Mouse (Mus musculus) embryonic fibroblast, embryonic 13.5 days (primary cell): ENCODE measurements around the gene Cops3. TPM values are rescaled to one million over a fixed set of nuclear protein-coding genes. Genes with fewer than 3 reads are reported as not detected.
A peak's percentile ranks its signal among the peaks of the same experiment; 100 is the strongest.

Source experiments
- H3K27ac ChIP-seq: 2 replicates; pipeline ENCODE4 v1.5.1; 2012; ENCODE audit warnings: low read length, control low read depth, inconsistent platforms; ENCODE audit not compliant: insufficient read depth
- H3K4me1 ChIP-seq: 2 replicates; pipeline ENCODE4 v1.6.1; 2011; ENCODE audit warnings: low read length; ENCODE audit not compliant: control insufficient read depth, insufficient read depth
- H3K4me3 ChIP-seq: 2 replicates; pipeline ENCODE4 v1.5.1; 2011; ENCODE audit warnings: mild to moderate bottlenecking, control low read depth, low read length; ENCODE audit not compliant: insufficient read depth
- CTCF ChIP-seq: IDR thresholded peaks from 2 replicates; pipeline ENCODE4 v1.5.1; 2011; ENCODE audit warnings: mild to moderate bottlenecking, control low read depth, low read length, moderate library complexity, borderline replicate concordance; ENCODE audit not compliant: insufficient read depth
- POLR2A ChIP-seq: IDR thresholded peaks from 2 replicates; pipeline ENCODE4 v1.6.1; 2011; ENCODE audit warnings: low read depth, mild to moderate bottlenecking, control low read depth, low read length, moderate library complexity
- polyA plus RNA-seq: library from polyadenylated mRNA; stranded (reverse); fragments of >200 nt; gene quantifications from 2 replicates; pipeline ENCODE4 v1.2.4, GENCODE M21; 2011; ENCODE audit warnings: low read depth; ENCODE audit not compliant: missing spikeins, insufficient read length

The Cops3 gene
- polyA plus RNA-seq, result 118 and 141 TPM in 2 replicates

- peak within 1 kb of the TSS; percentile 97 for H3K27ac ChIP-seq
- H3K4me1 ChIP-seq, result peaks cover 5% of the 10 kb centered on the region; the same call in 1 of the 2 replicates
- TF ChIP-seq POLR2A (peak; percentile 59), CTCF (no peak)
- H3K4me3 ChIP-seq, result peak within 1 kb of the TSS; percentile 86
Observed at GRCm38 (mm10) chr11:59839459-59840126, at the start of gene Cops3. Gene Cops3, minus strand, starts transcription at chr11:59839838.

- Histone ChIP-seq H3K27ac (no peak overlapping the region), H3K4me3 (no peak overlapping the region)
- TF ChIP-seq CTCF (no peak), POLR2A (no peak)
Observed at GRCm38 (mm10) chr11:59888151-59888550, 48.5 kb upstream of the Cops3 start.

GRCm38 (mm10) chr11:59886952-59887351, 47.3 kb upstream of the Cops3 start:
- TF ChIP-seq CTCF (no peak), POLR2A (no peak)
- H3K4me1 ChIP-seq, result no peaks in the 10 kb centered on the region
- no peak overlapping the region for H3K27ac ChIP-seq
- H3K4me3 ChIP-seq, result no peak overlapping the region

More at GRCm38 (mm10) chr11:59888151-59888550, 48.5 kb upstream of the Cops3 start:
- no peaks in the 10 kb centered on the region; the same call in 1 of the 2 replicates for H3K4me1 ChIP-seq

- Histone ChIP-seq H3K4me3 (no peak overlapping the region), H3K4me1 (no peaks in the 10 kb centered on the region), H3K27ac (no peak overlapping the region)
- no peak for TF ChIP-seq CTCF
- no peak for TF ChIP-seq POLR2A
Observed at GRCm38 (mm10) chr11:59885217-59885986, 45.8 kb upstream of the Cops3 start.

GRCm38 (mm10) chr11:59880031-59880430, 40.4 kb upstream of the Cops3 start:
- H3K4me1 ChIP-seq, result no peaks in the 10 kb centered on the region
- H3K4me3 ChIP-seq, result no peak overlapping the region
- TF ChIP-seq CTCF, result peak; percentile 57
- no peak for TF ChIP-seq POLR2A
- no peak overlapping the region for H3K27ac ChIP-seq

GRCm38 (mm10) chr11:59872124-59872523, 32.5 kb upstream of the Cops3 start:
- Histone ChIP-seq H3K4me1 (no peaks in the 10 kb centered on the region), H3K4me3 (no peak overlapping the region), H3K27ac (no peak overlapping the region)
- TF ChIP-seq CTCF (no peak), POLR2A (no peak)

GRCm38 (mm10) chr11:59864316-59864715, 24.7 kb upstream of the Cops3 start:
- H3K27ac ChIP-seq, result no peak overlapping the region
- no peaks in the 10 kb centered on the region for H3K4me1 ChIP-seq
- no peak for TF ChIP-seq CTCF
- no peak for TF ChIP-seq POLR2A
- H3K4me3 ChIP-seq, result no peak overlapping the region

- Histone ChIP-seq H3K4me1 (no peaks in the 10 kb centered on the region), H3K4me3 (no peak overlapping the region), H3K27ac (no peak overlapping the region)
- no peak for TF ChIP-seq CTCF
- no peak for TF ChIP-seq POLR2A
Observed at GRCm38 (mm10) chr11:59860467-59860866, 20.8 kb upstream of the Cops3 start.

GRCm38 (mm10) chr11:59852865-59853264, 13.2 kb upstream of the Cops3 start:
- TF ChIP-seq POLR2A, result no peak
- no peak for TF ChIP-seq CTCF
- Histone ChIP-seq H3K4me1 (peaks cover 2% of the 10 kb centered on the region; the same call in 1 of the 2 replicates), H3K27ac (no peak overlapping the region), H3K4me3 (no peak overlapping the region)

GRCm38 (mm10) chr11:59847891-59848884, 8.6 kb upstream of the Cops3 start:
- Histone ChIP-seq H3K4me3 (peak overlapping the region; percentile 82), H3K4me1 (peaks cover 2% of the 10 kb centered on the region; the same call in 1 of the 2 replicates), H3K27ac (peak overlapping the region; percentile 58)
- TF ChIP-seq POLR2A, result peak; percentile 74
- TF ChIP-seq CTCF, result no peak
